Mouse (Mus musculus) kidney, adult 2 months (tissue): ENCODE results near the gene Cab39l.

Experiments used
- CTCF ChIP-seq: fragments of 200-500 bp; conservative IDR thresholded peaks from 2 replicates; pipeline ENCODE4 v1.5.1; 2011; ENCODE audit warnings: low read depth, mild to moderate bottlenecking, control low read depth, low read length, moderate library complexity, mixed read lengths; ENCODE audit not compliant: insufficient read depth, insufficient read length
- POLR2A ChIP-seq: fragments of 200-500 bp; IDR thresholded peaks from one replicate; pipeline ENCODE4 v1.6.1; 2011; ENCODE audit warnings: low read depth, low read length, control low read depth

GRCm38 (mm10) chr14:59632067-59632466, 191.3 kb downstream of the Cab39l start:
- TF ChIP-seq CTCF (no peak), POLR2A (no peak)
